11 mouse cellular contexts compared by ENCODE assay signal in the genomic region with DNA sequence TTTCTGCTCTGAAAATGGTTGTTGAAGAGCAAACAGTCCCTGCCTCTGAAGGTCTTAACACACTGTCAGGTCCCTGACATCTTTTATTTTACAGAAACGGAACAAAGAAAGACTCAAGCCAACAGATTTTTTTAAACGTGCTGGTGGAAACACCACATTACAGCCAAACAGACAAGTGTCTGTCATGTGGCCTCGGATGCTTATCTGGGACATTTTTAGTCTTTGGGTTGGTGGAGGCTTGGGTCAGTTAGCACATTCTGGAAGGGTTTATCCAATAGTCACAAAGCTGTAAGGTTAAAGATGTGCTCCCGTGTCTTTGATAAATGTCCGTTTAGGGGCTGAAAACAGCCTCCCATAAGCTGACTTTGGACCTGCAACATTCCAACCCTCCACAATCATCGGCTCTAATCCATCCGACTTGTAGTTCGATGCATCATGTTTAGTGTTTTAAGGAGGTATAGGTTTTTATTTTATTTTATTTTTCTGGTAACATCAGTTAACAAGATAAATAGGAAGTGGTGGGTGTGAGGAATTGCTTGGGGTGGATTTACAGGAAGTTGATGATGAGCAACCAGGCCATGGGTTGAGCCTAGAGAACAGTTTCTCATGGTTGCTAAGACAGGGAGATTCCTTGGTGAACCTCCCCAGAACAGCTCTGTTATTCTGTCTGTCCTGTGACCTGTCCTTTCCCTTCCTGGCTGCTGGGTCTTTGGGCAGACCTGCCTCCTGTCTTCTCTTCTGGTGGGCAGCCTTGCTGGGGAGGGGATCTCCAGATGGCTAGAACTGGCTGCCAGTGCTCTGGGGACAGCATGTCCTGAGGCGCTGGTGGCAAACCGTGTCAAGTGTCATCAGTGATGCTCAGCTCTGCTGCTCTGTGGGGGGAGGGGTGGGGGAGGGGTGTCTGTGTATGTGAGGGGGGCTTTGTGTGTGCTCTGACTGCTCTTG. TPM values are rescaled to one million over a fixed set of nuclear protein-coding genes. Genes with fewer than 3 reads are reported as not detected.
DNase-seq lines count a peak whose midpoint lies in the region; ATAC-seq and TF ChIP-seq lines count a peak whose summit lies in the region.
"Had no signal": no experiment of that assay in that cellular context is flagged by ENCODE, and none has a peak within 500 bp of the region (broad histone marks: within the 10 kb centered on the region; RNA-seq: fewer than 3 reads in every experiment).

No protein-coding gene starts in this region.

- no peak overlapping the region for H3K4me3 ChIP-seq in hindbrain, embryonic 13.5 days
- H3K4me3 ChIP-seq in hindbrain, embryonic 14.5 days (replicated peaks; ENCODE audit: low read length): no peak overlapping the region
- no peak overlapping the region for H3K4me3 ChIP-seq in thymus, adult 2 months (ENCODE audit: control insufficient read depth, insufficient read depth, low read length)
- H3K4me3 ChIP-seq in forebrain, embryonic 16.5 days (replicated peaks; ENCODE audit: low read length): no peak overlapping the region
- H3K4me3 ChIP-seq: limb, embryonic 15.5 days had no signal

- TF ChIP-seq POLR2A in thymus, adult 2 months (IDR thresholded peaks at IDR 0.05; ENCODE audit: control insufficient read depth, extremely low read depth, insufficient read depth, low read length, poor library complexity): no peak

- peaks cover 2% of the 10 kb centered on the region; the same call in 1 of the 2 replicates for H3K27me3 ChIP-seq in hindbrain, embryonic 13.5 days
- H3K27me3 ChIP-seq in hindbrain, embryonic 14.5 days (ENCODE audit: control insufficient read depth, insufficient read depth, low read length): no peaks in the 10 kb centered on the region
- no peaks in the 10 kb centered on the region for H3K27me3 ChIP-seq in thymus, adult 2 months (ENCODE audit: control insufficient read depth, insufficient read depth, low read length)
- no peaks in the 10 kb centered on the region for H3K27me3 ChIP-seq in forebrain, embryonic 16.5 days (replicated peaks; ENCODE audit: control insufficient read depth, insufficient read depth, low read length)
- H3K27me3 ChIP-seq: limb, embryonic 15.5 days had no signal

- H3K9ac ChIP-seq in hindbrain, embryonic 13.5 days: no peak overlapping the region
- H3K9ac ChIP-seq in hindbrain, embryonic 14.5 days: no peak overlapping the region
- H3K9ac ChIP-seq in forebrain, embryonic 16.5 days (replicated peaks; ENCODE audit: low read depth, low read length): no peak overlapping the region
- H3K9ac ChIP-seq: limb, embryonic 15.5 days had no signal

- H3K4me2 ChIP-seq in hindbrain, embryonic 13.5 days: no peak overlapping the region
- no peak overlapping the region for H3K4me2 ChIP-seq in hindbrain, embryonic 14.5 days (replicated peaks)
- no peak overlapping the region for H3K4me2 ChIP-seq in forebrain, embryonic 16.5 days (ENCODE audit: low read length)
- H3K4me2 ChIP-seq: limb, embryonic 15.5 days had no signal

- no peak for ATAC-seq in hindbrain, embryonic 13.5 days (ENCODE audit: low FRiP score)
- ATAC-seq in hindbrain, embryonic 14.5 days (ENCODE audit: low FRiP score): no peak
- ATAC-seq in granulocyte monocyte progenitor cell, adult 5-6 weeks (replicated peaks; ENCODE audit: poor library complexity, severe bottlenecking): peak; percentile 22; the same call in 1 of the 2 replicates
- no peak for ATAC-seq in forebrain, embryonic 16.5 days

- peaks cover 31% of the 10 kb centered on the region for H3K4me1 ChIP-seq in hindbrain, embryonic 13.5 days (replicated peaks)
- H3K4me1 ChIP-seq in hindbrain, embryonic 14.5 days (replicated peaks; ENCODE audit: control insufficient read depth, insufficient read depth, low read length): peaks cover 20% of the 10 kb centered on the region
- H3K4me1 ChIP-seq in thymus, adult 2 months (replicated peaks; ENCODE audit: control insufficient read depth, insufficient read depth, low read length): peaks cover 72% of the 10 kb centered on the region
- peaks cover 15% of the 10 kb centered on the region for H3K4me1 ChIP-seq in forebrain, embryonic 16.5 days (replicated peaks; ENCODE audit: control insufficient read depth, insufficient read depth, low read length)

- no peak for DNase-seq in hindbrain, embryonic 14.5 days (ENCODE audit: low spot score)
- no peak for DNase-seq in thymus, adult 2 months
- DNase-seq in thymus, postnatal 25 days: no peak
- DNase-seq in adrenal gland, adult 8-10 months: no peak
- DNase-seq: thymus, postnatal 14 days had no signal

- no peak for TF ChIP-seq CTCF in thymus, adult 2 months (IDR thresholded peaks at IDR 0.05; ENCODE audit: borderline replicate concordance, control insufficient read depth, extremely low read depth, insufficient read depth, low read length, poor library complexity)

- no peaks in the 10 kb centered on the region for H3K36me3 ChIP-seq in hindbrain, embryonic 13.5 days
- H3K36me3 ChIP-seq in hindbrain, embryonic 14.5 days (replicated peaks; ENCODE audit: control insufficient read depth, insufficient read depth): no peaks in the 10 kb centered on the region
- H3K36me3 ChIP-seq in thymus, adult 2 months (ENCODE audit: control insufficient read depth, insufficient read depth, low read length): peaks cover 13% of the 10 kb centered on the region; the same call in 1 of the 2 replicates
- H3K36me3 ChIP-seq in forebrain, embryonic 16.5 days (ENCODE audit: control insufficient read depth, insufficient read depth): no peaks in the 10 kb centered on the region
- H3K36me3 ChIP-seq: limb, embryonic 15.5 days had no signal

- H3K9me3 ChIP-seq in hindbrain, embryonic 13.5 days: no peaks in the 10 kb centered on the region
- no peaks in the 10 kb centered on the region for H3K9me3 ChIP-seq in hindbrain, embryonic 14.5 days (ENCODE audit: control insufficient read depth, low read length)
- no peaks in the 10 kb centered on the region for H3K9me3 ChIP-seq in forebrain, embryonic 16.5 days (ENCODE audit: control insufficient read depth, low read length)
- H3K9me3 ChIP-seq: limb, embryonic 15.5 days had no signal

- WGBS in hindbrain, embryonic 13.5 days: 74% methylated on average over 10 of the region's 10 CpGs
- WGBS in hindbrain, embryonic 14.5 days: 70% methylated on average over 10 of the region's 10 CpGs
- WGBS in thymus, adult 2 months: 56% methylated on average over 10 of the region's 10 CpGs
- WGBS in forebrain, embryonic 16.5 days: 65% methylated on average over 10 of the region's 10 CpGs

- H3K27ac ChIP-seq in hindbrain, embryonic 13.5 days: 0 out of 2 replicates have a peak overlapping the region, but pooled peaks have one; percentile 2
- H3K27ac ChIP-seq in hindbrain, embryonic 14.5 days: no peak overlapping the region
- peak overlapping the region; percentile 94 for H3K27ac ChIP-seq in thymus, adult 2 months (ENCODE audit: control insufficient read depth, insufficient read depth, low read length)
- no peak overlapping the region for H3K27ac ChIP-seq in forebrain, embryonic 16.5 days (ENCODE audit: low read length)
- H3K27ac ChIP-seq: limb, embryonic 15.5 days had no signal

RNA-seq across cellular contexts. Expression of a gene that starts 6.2 kb away (rescaled TPM):
- 29.4 and 31.4 TPM in 2 replicates for polyA plus RNA-seq in hindbrain, embryonic 13.5 days (2015; fragmentation: Nextera tagmentation; extraction: Ambion mirVana)
- 35.2 and 37.4 TPM in 2 replicates for polyA plus RNA-seq in hindbrain, embryonic 14.5 days (2014; fragmentation: Nextera tagmentation; extraction: Ambion mirVana)
- 1,867 and 1,969 TPM in 2 replicates for polyA plus RNA-seq in thymus, adult 2 months (2012; rRNA removed)
- 561 and 568 TPM in 2 replicates for total RNA-seq in granulocyte monocyte progenitor cell, adult 5-6 weeks (2014; fragmentation: Nextera tagmentation)
- 131 and 136 TPM in 2 replicates for total RNA-seq in granulocyte monocyte progenitor cell, adult 5-6 weeks (2017)
- 10 to 100 TPM; 21.1 to 57.8 (median 37.6) TPM for total RNA-seq in adrenal gland, adult 8-10 months (2022)
- polyA plus RNA-seq in forebrain, embryonic 16.5 days (2015; fragmentation: Nextera tagmentation; extraction: Ambion mirVana): 18.5 and 23.4 TPM in 2 replicates

RNA-seq across cellular contexts. Expression of a gene that starts 25.1 kb away (rescaled TPM):
- 0.71 and 1.9 TPM in 2 replicates for polyA plus RNA-seq in hindbrain, embryonic 13.5 days (2015; fragmentation: Nextera tagmentation; extraction: Ambion mirVana)
- 0.43 TPM in 1 of 2 replicates, not detected in the other for polyA plus RNA-seq in hindbrain, embryonic 14.5 days (2014; fragmentation: Nextera tagmentation; extraction: Ambion mirVana)
- polyA plus RNA-seq in thymus, adult 2 months (2012; rRNA removed): 2.1 and 2.2 TPM in 2 replicates
- total RNA-seq in granulocyte monocyte progenitor cell, adult 5-6 weeks (2014; fragmentation: Nextera tagmentation): not detected in 2 replicates
- not detected in 2 replicates for total RNA-seq in granulocyte monocyte progenitor cell, adult 5-6 weeks (2017)
- not detected for total RNA-seq in adrenal gland, adult 8-10 months (2022)
- 3.3 TPM in 1 of 2 replicates, not detected in the other for polyA plus RNA-seq in forebrain, embryonic 16.5 days (2015; fragmentation: Nextera tagmentation; extraction: Ambion mirVana)
- total RNA-seq: hematopoietic stem cell, adult 5-6 weeks; neutrophil, adult 5-6 weeks had no signal

Comparison
In these comparisons a context has a peak if more than half of its experiments do, and no peak if none do; other contexts are left out.
1. H3K27ac ChIP-seq: peak in hindbrain, embryonic 13.5 days (single experiment) and thymus, adult 2 months (single experiment); none in hindbrain, embryonic 14.5 days (single experiment) and forebrain, embryonic 16.5 days (single experiment).
2. RNA of a gene that starts 6.2 kb away (polyA plus RNA-seq): 1,867 to 1,969 TPM in thymus, adult 2 months; 35.2 to 37.4 TPM in hindbrain, embryonic 14.5 days, 29.4 to 31.4 TPM in hindbrain, embryonic 13.5 days and 18.5 to 23.4 TPM in forebrain, embryonic 16.5 days; every median in the first group is over 10 times any median in the second.